Mouse (Mus musculus) frontal cortex, postnatal 25 days (tissue): Measurements from ENCODE around the gene Ucp2.

Experiments used
- DNase-seq, 2 experiments: peaks; one replicate each; pipeline ENCODE4 v3.0.0; 2022; ENCODE audit warnings: low spot score in 2 of 2

Gene Ucp2

DNA sequence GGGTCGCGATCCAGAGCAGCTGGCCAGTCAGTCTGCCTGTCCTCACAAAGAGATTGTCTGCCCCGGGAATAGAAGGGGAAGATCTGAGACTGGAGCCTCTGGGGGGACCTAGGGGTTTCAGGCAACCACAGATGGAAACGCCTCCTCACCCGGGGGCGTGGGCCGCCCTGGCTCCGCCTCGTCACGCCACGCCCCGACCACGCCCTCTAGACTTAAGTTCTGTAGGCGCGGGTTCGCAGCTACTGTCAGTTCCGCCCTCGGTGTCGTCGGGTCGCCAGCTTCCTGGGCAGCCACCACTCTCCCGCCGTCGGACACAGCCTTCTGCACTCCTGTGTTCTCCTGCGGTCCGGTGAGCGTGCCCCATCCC lies at the start of gene Ucp2:
Gene Ucp2, plus strand, starts transcription at position 221 of the 367 bp plus-strand sequence.
- DNase-seq, result peak in 1 of 2 experiments; percentile 46

DNA sequence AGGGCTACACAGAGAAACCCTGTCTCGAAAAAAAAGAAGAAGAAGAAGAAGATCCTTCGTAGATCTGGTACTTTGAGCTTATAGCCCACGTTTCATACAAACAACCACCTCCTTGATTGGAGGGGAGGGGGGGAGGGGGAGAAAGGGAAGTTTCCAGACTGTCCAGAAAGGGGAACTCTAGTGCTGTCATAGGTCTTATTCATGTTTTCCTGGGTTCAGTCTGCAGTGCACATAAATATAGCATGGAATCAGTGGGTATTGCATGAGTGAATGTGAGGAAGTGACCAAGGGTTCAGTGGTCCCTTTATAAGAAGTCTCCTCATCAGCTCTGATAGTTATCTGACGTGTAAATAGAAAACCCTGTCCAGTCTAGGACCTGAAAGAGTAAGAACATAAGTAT lies 49.4 kb upstream of the Ucp2 start:
- no peak for DNase-seq

DNA sequence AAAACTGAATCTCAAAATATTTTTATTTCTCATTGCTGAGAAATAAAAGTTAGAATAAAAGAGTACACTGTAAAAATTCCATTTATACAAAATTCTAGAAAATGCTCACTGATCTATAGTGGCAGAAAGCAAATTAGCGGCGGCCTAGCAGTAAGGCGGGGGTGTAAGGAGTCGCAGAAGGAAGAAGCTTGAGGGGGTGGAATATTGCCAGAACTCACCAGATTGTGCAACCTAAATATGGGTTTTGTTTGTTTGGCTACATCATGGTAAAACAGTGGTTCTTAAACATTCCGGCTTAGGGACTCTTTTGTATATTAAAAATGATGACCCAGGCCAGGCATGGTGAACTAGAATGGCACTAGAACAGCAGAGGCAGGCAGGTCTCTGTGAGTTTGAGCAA lies 46.9 kb upstream of the Ucp2 start:
- DNase-seq, result no peak

DNA sequence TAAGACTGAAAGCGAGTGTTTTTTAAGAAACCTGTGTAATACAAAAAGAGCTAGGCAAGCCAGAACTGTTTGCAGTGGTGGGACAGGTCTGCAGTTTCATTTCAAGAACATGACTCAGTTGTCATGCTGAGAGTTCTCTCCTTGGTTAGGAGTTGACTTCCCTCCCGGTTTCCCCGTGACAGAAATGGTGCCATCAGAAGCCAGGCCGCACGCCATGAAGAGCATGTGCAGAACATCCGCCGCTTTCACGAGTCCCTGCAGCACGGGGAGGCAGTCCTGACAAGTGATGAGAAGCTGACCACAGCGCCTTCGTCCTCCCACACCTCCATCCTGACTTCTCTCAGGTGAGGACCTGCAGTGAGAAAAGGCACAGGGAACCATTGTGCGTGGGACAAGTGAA lies 44.6 kb upstream of the Ucp2 start:
- no peak for DNase-seq

DNA sequence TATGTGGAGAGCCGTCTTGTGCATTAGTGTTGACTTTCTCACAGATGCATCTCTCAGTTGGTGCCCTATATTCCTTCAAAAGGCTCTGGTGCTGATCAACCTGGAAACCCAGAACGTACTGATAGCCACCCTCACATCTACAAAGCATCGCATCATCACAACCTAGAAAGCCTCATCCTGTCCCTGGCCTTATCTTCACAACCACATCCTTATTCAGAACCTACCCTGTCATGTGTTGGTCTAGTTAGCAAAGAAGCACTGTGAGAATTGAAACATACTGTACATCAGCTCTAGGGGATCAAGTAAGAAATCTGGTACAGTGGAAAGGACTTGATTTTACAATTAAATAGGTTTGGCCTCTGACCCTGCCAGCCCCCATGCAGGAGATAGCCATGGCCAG lies 44.2 kb upstream of the Ucp2 start:
- DNase-seq, result no peak

DNA sequence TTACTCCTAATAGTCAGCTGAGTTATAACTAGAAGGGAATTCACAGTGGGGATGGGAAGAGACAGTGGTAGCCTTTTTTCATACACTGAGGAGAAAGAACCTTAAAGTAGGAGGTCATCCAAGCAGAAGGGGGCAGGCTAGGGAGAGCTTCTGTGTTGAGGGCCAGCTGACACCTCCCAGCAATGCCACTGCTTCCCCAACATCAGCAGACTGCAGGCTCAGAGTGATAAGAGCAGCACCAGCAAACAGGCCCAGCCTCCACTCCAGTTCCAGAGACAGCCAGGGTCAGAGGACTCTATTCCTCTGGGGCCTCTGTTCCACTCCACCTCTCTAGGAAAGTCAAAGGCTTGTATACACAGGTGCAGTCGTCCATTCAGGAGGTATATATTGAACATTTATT lies 35.0 kb upstream of the Ucp2 start:
- DNase-seq, result no peak

DNA sequence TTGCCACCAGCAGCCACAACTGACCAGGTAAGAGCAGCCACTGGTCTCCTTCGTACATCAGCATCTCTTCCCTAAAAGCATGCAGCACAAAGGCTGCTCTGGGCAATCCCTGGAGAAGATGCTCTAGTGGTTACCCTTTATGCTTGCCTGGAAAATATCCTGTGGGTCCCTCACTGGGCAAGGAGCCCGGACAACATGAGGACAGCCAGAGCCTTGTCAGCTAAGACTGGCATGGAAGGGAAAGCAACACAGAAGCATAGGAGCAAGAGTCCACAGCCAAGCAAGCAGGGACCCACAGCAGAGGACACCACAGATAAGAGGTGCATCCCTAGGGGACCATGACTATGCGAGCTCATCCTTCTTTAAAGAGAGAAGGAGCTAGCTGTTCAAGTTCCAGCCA lies 33.3 kb upstream of the Ucp2 start:
- DNase-seq, result no peak

DNA sequence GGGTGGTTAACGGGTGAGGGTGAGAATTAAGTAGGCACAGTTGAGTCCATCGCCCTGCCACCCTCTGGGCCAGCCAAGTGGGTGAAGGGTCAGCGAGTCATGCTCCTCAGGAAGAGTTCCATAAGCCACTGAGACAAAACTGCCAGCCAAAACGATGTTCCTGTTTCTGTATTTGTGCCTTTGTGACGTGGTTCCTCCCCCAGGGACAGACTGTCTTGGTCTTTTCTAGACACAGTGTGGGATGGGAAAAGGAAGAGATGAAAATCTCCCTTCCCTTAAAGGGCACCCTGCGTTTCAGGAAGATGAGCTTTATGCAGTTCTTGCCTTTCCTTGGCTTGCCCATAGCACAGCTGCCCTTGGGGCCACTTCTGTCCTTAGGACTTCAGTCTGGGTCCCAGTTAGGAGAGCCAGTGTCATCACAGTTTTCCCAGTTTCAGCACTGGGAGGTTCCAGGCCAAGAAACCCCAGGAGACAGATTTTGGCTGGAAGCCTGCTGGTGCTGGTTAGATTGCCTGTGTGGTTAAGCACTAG lies 31.5 kb upstream of the Ucp2 start:
- peak; percentile 28 to 56 for DNase-seq

DNA sequence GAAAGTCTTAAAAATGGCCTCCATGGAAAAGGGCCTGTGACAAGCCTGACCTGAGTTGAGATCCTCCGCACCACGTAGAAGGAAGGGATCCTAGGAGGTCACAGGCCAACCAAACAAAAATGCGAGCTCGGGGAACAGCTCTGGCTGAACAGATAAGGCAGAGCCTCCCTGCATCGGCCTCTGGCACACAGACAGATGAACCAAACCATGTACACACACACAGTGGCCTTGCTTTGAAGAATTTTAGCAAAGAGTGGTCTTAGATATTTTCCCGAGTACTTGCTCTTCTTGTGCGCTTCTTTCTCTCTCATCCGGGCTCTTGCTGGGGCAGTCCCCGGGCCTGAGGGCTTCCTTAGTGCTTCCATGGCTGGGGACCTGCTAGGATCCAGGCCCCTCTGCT lies 29.9 kb upstream of the Ucp2 start:
- DNase-seq, result no peak

DNA sequence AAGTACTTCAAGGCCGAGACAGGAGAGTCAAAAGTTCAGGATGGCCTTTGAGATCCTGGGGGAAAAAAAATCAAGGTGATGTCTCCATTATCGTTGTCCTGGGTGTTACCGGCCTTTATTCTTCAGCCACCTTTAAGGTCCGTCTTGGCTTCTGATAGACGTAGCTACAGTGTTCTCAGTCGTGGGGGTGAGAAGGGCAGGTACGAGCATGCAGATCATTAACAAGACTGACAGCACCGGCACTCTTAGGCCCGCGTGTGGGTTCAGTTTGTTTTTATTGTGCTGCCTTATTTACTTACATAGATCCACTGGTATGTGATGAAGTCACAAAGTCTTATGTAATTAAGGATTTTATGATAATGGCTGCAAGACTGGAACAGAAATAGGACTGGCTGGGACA lies 29.4 kb upstream of the Ucp2 start:
- DNase-seq, result no peak

DNA sequence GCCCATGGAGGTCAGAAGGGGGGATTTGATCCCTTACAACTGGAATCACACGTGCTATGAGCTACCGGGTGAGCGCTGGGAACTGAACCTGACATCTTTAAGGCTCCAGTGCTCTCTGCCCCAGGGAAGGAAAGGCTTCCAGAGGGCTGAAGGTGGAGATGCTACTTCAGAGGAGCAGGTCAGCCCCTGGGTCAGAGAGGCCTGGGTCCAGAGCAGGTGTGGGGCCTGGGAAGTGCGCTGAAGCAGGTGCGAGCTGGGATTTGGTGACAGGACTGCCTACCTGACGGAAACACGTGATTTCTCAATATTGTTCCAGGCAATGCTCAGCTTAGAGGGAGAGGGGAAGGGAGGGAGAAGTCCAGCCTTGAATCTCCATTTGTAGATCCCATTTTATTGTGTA lies 28.9 kb upstream of the Ucp2 start:
- no peak for DNase-seq

DNA sequence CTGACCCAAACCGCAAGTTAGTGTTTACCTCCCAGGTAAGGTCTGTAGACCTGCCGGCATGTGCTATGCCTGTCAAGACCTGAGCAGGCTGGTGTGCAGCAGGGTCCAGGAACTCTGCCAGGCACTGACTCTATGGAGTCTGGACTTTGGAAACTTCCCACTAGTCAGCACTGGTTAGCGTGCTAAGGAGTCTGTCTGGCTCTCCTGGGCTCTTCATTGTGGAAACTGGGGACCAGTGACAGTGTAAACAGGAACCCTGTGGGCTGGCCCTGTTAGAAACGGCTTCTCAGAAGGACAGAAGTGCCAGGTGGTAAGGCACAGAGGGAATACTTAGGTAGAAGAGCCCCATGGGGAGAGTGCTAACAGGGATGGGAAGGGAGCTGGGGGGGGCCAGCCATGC lies 27.9 kb upstream of the Ucp2 start:
- no peak for DNase-seq

DNA sequence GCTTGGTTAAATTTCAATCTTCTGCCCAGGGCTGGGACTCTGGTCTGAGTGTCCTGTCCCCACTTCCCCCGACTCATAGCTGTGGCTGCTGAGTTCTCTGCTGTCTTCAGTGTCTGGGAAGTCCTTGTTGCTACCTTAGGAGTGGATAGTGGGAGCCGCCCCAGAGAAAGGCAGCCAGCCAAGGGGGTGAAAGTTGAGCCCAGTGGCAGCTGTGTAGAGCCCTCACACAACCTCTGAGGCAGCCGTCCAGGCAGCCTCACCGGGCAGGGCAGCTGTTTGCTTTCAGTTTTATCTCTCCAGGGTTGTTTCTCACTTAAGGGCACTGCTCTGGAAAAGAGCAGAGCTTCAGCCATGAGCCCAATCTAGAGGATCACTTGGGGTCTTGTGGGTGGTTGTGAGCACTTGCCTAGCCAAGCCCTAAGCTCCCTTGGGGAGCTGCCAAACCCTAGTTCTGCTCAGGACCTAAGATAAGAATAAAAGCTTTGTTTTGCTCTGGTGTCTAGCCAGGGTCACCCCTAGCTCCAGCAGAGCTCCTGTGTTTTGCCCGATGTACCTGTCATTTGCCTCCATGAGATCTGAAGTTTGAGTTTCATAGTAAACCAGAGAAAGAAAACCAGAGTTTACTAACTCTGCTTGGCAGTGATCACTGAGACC lies 27.4 kb upstream of the Ucp2 start:
- no peak for DNase-seq

DNA sequence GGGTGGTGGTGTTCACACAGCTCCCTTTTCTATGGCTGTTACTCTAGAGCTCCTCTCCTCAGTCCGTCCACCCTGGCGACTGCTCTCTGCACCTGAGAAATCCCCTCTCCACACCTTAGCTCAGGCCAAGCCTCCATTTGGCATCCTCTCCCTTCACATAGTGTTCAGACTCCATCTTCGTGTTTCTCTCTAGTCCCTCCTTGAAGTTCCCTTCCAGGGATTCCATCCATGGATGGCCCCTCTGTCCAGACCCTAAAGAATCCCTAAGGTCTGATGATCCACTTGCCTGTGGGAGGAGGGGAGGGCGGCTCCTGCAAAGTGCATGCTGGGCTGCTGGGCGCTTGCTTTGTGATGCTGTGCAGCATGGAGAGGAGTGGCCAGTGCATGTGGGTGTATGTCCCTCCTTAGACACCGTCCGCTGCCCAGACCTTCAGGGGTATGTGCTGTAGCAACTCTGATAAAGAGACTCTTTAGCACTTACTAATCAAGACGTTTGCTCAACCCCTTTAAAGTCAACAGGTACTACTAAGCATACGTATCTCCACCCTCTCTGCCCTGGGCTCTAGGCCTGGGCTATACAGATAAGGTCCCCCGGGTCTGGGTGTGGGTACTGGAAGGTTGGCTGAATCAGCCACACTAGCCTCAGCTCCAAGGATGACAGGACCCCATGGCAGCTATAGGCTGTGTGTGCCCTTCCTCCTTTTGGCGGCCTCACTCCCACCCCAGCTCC lies 26.2 kb upstream of the Ucp2 start:
- no peak for DNase-seq

DNA sequence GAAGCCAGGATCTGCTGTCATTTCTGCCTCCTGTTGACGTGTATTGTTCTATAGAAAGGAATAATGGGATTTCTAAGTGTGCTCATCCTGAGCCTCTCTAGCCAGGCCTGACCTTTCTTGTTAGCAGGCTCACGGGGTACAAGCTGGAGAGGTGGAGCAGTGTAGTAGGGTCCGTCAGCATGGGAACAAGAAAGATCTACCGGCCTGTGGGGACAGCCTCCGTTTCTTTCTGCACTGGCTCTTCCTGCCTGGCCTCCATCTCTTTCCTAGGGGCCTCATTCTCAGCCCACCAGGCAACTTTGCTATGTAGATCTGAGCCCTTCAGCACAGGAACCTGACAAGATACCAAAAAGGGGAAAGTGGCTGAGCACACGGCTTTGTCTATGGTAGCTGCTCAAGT lies 24.4 kb upstream of the Ucp2 start:
- DNase-seq, result no peak

DNA sequence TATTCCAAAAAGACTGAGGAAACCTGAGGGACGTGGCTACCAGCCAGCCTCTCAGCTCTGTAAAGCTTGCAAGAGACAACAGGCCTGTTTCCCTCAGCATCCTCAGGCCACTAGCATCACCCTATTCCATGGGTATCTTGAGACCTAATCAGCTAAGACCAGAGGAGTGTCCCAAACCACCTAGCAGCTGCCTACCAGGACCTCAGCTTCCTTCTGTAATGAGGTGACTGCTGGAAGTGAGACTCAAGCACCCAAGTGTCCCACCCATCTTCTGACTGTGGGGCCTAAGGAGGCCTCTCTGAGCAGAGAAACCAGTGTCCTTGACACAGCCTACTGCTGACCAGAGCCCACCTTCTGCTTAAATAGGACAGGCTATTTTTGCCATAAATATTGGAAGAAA lies 23.6 kb upstream of the Ucp2 start:
- DNase-seq, result no peak

DNA sequence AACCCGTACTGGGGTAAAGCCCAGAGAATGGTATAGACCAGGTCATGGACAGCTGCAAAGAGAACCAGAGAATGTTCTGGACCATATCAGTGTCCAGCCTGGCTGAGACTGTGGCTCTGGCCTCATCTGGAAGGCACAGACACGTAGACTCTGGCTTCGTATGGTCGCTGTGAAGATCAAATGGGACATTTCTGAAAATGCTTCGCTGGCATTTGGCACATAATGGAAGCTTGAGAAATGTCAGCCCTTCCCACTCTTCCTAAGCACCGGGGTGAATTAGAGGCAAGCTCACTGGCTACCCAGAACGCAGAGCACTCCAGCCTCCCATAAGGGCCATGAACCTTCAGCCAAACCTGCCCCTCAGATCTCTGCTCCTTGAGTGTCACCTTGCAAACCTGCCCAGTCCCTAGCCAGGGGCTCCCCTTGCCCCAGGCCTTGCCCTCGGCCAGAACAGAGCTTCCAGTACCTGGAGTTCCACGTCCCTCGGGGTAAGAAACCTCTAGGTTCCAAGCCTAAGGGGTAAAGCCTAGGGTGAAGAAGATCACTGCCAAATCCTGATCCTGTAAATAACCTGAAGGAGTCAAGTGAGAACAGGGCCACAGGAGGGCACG lies 22.2 kb upstream of the Ucp2 start:
- no peak for DNase-seq

DNA sequence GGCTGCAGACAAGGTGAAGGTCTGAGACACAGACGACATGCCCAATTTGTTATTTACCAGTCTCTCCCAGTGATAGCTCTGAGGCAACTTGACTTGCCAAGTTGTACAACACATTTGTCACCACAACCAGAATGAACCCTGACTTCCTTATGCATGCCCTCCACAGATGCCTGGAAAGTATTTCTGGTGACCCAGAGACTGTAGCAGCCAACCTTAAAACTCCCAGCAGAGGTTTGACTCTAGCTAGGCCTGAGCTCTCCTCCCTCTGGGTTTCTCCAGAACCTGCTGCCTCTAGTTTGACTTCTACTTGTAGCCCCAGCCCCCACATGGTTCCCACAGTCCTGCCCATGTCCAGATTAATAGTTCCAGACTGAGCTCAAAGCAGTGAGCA lies 21.7 kb upstream of the Ucp2 start:
- DNase-seq, result no peak

DNA sequence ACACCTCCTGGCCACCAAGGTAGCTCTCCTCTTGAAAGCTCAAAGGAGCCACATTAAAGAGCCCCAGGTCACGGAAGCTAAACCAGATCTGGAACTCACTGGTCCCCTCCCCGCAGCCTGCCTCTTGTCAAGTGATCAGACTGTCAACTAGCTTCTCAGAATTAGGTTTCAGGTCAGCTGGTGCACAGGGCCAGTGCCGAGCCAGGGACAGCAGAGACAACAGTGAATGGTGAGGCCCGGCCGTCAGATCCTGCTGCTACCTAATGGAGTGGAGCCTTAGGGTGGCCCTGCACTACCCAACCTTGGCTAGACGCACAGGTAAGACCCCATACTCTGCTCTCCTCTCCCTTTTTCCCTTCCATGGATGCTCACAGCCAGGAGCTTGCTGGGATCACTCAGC lies 20.4 kb upstream of the Ucp2 start, which contains the start of gene Ucp3:
Gene Ucp3, plus strand, starts transcription at position 214 of the 400 bp plus-strand sequence.
- no peak for DNase-seq

DNA sequence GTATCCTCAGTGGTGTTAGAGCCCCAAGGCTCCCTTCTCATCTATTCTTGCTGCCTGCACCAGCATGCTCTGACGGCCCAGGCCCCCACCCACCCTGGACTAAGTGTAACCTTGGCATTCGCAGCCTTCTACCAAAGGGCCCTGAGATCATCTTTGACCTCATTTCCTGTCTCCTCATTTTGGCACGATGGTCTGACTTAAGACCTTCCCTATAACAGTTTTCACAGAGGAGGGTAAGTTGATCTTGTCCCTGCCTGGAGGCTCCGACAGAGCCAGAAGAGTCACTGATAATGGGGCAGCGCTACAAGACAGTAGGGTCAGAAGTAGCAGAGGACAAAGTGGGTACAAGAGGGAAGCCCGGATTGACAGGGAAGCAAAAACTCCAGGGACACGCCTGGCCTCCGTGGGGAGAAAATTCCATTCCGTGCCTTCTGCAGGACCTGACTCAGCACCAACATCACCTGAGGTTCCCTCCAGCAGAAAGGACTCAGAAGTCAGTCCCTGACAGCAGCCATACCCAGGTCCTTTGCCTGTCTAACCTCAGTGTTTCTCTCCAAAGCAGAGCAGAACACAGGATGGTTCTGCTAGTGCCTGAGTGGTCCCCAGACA lies 19.2 kb upstream of the Ucp2 start:
- DNase-seq, result no peak

DNA sequence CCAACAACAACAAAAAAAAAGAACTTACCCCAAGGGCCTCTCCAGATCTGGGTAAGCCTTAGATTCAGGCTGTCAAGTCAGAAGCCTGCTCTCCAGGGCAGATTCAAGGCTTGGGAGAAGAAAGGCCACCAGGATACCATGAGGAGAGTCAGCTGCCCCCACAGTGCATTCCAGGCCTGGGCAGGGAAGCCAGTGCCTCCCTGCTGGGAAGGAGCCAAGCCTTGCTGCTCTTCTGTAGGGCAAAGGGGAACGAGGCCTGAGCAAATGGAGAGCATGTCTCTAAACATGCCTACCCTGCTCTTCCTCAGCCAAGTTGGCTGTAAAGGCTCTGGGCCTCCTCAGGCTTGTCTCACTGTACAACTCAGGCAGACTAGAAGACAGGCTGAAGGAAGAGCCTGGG lies 18.5 kb upstream of the Ucp2 start:
- no peak for DNase-seq

DNA sequence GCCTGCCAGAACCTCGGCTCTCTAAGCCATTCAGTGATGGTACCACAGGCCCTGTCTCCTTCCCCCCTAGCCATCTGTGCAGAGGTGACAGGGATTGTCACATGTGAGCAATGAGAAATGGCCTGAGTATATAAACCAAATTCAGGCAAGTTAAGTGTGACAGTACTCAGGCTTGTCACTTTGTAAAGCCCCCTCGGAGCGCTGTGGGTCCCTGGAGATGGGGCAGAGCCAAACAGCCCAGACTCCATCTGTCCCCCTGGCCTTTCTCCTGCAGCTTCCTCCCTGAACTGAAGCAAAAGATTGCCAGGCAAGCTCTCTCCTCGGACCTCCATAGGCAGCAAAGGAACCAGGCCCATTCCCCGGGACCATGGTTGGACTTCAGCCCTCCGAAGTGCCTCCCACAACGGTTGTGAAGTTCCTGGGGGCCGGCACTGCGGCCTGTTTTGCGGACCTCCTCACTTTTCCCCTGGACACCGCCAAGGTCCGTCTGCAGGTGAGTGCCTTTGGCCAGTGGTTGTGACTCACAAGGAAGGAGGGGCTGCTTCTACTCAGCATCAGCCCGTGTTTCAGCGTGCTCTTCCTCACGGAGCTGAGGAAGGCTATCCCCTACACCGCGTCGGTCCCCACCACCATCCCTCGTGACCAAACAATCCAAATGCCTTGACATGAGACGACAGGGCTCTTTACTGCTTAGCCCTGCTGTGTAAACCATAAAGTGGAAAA lies 13.9 kb upstream of the Ucp2 start:
- DNase-seq, result no peak
